9 mouse cellular contexts compared by ENCODE assay signal in genomic region chr1:179633414-179633752, GRCm38 (mm10). TPM values are rescaled to one million over a fixed set of nuclear protein-coding genes. Genes with fewer than 3 reads are reported as not detected.
DNase-seq lines count a peak whose midpoint lies in the region; ATAC-seq and TF ChIP-seq lines count a peak whose summit lies in the region.
"Had no signal": no experiment of that assay in that cellular context is flagged by ENCODE, and none has a peak within 500 bp of the region (broad histone marks: within the 10 kb centered on the region; RNA-seq: fewer than 3 reads in every experiment).

No protein-coding gene starts in this region.

- H3K36me3 ChIP-seq in E14TG2a.4 (ENCODE audit: insufficient read depth, low read length), result no peaks in the 10 kb centered on the region
- no peaks in the 10 kb centered on the region for H3K36me3 ChIP-seq in stomach, postnatal 0 days (ENCODE audit: control insufficient read depth, insufficient read depth, low read length)
- H3K36me3 ChIP-seq: limb, embryonic 15.5 days had no signal

- no peak overlapping the region for H3K4me2 ChIP-seq in stomach, postnatal 0 days (replicated peaks; ENCODE audit: low read depth)
- H3K4me2 ChIP-seq: limb, embryonic 15.5 days had no signal

- no peak for TF ChIP-seq EP300 in stomach, postnatal 0 days (optimal IDR thresholded peaks at IDR 0.05)

- peaks cover 11% of the 10 kb centered on the region for H3K4me1 ChIP-seq in E14TG2a.4 (replicated peaks; ENCODE audit: low read depth, low read length)
- no peaks in the 10 kb centered on the region for H3K4me1 ChIP-seq in stomach, postnatal 0 days (replicated peaks; ENCODE audit: control insufficient read depth, insufficient read depth)
- H3K4me1 ChIP-seq: limb, embryonic 15.5 days had no signal

- DNase-seq in kidney, postnatal 10 days, result peak; percentile 35
- no peak for DNase-seq in kidney, adult 8-10 months
- DNase-seq in B cell, adult 2 months, result peak; percentile 37 to 42
- DNase-seq in stomach, postnatal 0 days (ENCODE audit: low spot score), result no peak
- no peak for DNase-seq in layer of hippocampus, adult 9-11 months

- peaks cover 49% of the 10 kb centered on the region for H3K9me3 ChIP-seq in E14TG2a.4 (ENCODE audit: low read length)
- no peaks in the 10 kb centered on the region for H3K9me3 ChIP-seq in stomach, postnatal 0 days (ENCODE audit: control insufficient read depth, low read length)
- H3K9me3 ChIP-seq: limb, embryonic 15.5 days had no signal

- H3K9ac ChIP-seq in stomach, postnatal 0 days (ENCODE audit: low read length), result no peak overlapping the region
- H3K9ac ChIP-seq: limb, embryonic 15.5 days had no signal

- H3K27ac ChIP-seq in stomach, postnatal 0 days (replicated peaks), result no peak overlapping the region
- H3K27ac ChIP-seq: limb, embryonic 15.5 days had no signal

- no peaks in the 10 kb centered on the region for H3K27me3 ChIP-seq in E14TG2a.4 (ENCODE audit: insufficient read depth, low read length)
- H3K27me3 ChIP-seq in stomach, postnatal 0 days (ENCODE audit: control insufficient read depth, insufficient read depth, low read length), result no peaks in the 10 kb centered on the region
- H3K27me3 ChIP-seq: limb, embryonic 15.5 days had no signal

- peak; percentile 73 for ATAC-seq in erythroid progenitor cell, adult 5-6 weeks (replicated peaks; ENCODE audit: low FRiP score, poor library complexity, severe bottlenecking)
- ATAC-seq in stomach, postnatal 0 days (ENCODE audit: low FRiP score, low TSS enrichment), result no peak

- no peak overlapping the region for H3K4me3 ChIP-seq in E14TG2a.4 (replicated peaks; ENCODE audit: low read length)
- H3K4me3 ChIP-seq in stomach, postnatal 0 days (ENCODE audit: low read depth, low read length), result no peak overlapping the region
- H3K4me3 ChIP-seq: erythroblast, embryonic 14.5 days; limb, embryonic 15.5 days had no signal

- 39% methylated on average over 1 of the region's 1 CpGs for WGBS in stomach, postnatal 0 days

- TF ChIP-seq CTCF in E14TG2a.4 (conservative IDR thresholded peaks at IDR 0.05; ENCODE audit: low read length), result peak; percentile 32; the same call in 1 of the 2 replicates
- TF ChIP-seq CTCF in stomach, postnatal 0 days (IDR thresholded peaks at IDR 0.05; ENCODE audit: low read depth), result peak; percentile 73

RNA-seq across cellular contexts. Expression of gene Sccpdh, which starts 34.6 kb away (rescaled TPM):
- 2.5 TPM in 1 of 2 replicates, not detected in the other for total RNA-seq in erythroid progenitor cell, adult 5-6 weeks (2015; ENCODE audit: low replicate concordance)
- 0.30 and 8.6 TPM in 2 replicates for total RNA-seq in erythroid progenitor cell, adult 5-6 weeks (2017; ENCODE audit: low replicate concordance)
- 39.0 and 41.3 TPM in 2 replicates for polyA plus RNA-seq in stomach, postnatal 0 days (2015; fragmentation: Nextera tagmentation; extraction: Ambion mirVana)
- polyA plus RNA-seq: erythroblast, embryonic 14.5 days had no signal

Comparison
In these comparisons a context has a peak if more than half of its experiments do, and no peak if none do; other contexts are left out.
1. DNase-seq: peak in kidney, postnatal 10 days (single experiment) and B cell, adult 2 months (2 of 2); none in kidney, adult 8-10 months (0 of 2), stomach, postnatal 0 days (single experiment) and layer of hippocampus, adult 9-11 months (single experiment).